8 mouse cellular contexts compared by ENCODE assay signal in the genomic region with DNA sequence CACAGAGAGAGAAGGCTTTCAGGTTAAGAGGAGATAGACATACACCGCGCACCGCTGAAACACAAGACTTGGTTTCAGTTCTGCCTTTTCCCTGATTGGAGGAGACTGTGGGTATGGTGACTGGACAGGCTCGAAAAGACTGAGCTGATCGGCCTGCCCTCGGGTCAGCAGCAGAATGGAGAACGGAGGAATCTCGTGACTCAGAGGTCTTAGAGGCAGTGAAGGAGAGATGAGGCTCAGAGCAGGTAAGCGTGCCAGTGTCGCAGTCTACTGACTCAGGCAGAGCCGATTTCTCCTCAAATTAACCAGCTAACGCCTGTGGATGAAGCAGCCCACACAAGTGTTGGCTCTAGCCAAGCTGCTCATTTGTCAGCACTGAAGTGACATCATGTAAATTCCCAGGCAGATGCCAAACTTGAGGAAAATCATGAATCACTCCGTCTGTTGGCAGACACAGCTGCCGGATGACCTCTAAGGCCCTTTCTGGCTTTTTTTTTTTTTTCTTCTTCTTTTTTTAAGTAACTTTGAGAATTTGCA. TPM values are rescaled to one million over a fixed set of nuclear protein-coding genes. Genes with fewer than 3 reads are reported as not detected.
DNase-seq lines count a peak whose midpoint lies in the region; ATAC-seq and TF ChIP-seq lines count a peak whose summit lies in the region.
"Had no signal": no experiment of that assay in that cellular context is flagged by ENCODE, and none has a peak within 500 bp of the region (broad histone marks: within the 10 kb centered on the region; RNA-seq: fewer than 3 reads in every experiment).

No protein-coding gene starts in this region.

- DNase-seq in neural tube, embryonic 10.5 days (ENCODE audit: extremely low spot score, low spot score) = peak; percentile 33
- peak; percentile 56 to 68 for DNase-seq in cerebellum, adult 2 months
- peak; percentile 19 for DNase-seq in heart, postnatal 0 days (ENCODE audit: low spot score)
- peak; percentile 53 to 57 for DNase-seq in left cerebral cortex, postnatal 36 days (ENCODE audit: low spot score in 2 of 2)
- DNase-seq in liver = no peak
- DNase-seq in forebrain, embryonic 11.5 days (ENCODE audit: low spot score) = no peak

- H3K27me3 ChIP-seq in neural tube, embryonic 15.5 days (replicated peaks) = no peaks in the 10 kb centered on the region
- no peaks in the 10 kb centered on the region for H3K27me3 ChIP-seq in cerebellum, adult 2 months (ENCODE audit: control insufficient read depth, insufficient read depth, low read length)
- no peaks in the 10 kb centered on the region for H3K27me3 ChIP-seq in heart, postnatal 0 days (ENCODE audit: control insufficient read depth, insufficient read depth, low read length)
- H3K27me3 ChIP-seq in forebrain, embryonic 11.5 days (ENCODE audit: control insufficient read depth, insufficient read depth, low read length) = no peaks in the 10 kb centered on the region
- H3K27me3 ChIP-seq: limb, embryonic 15.5 days had no signal

- WGBS in neural tube, embryonic 15.5 days = 88% methylated on average over 14 of the region's 14 CpGs
- 43% methylated on average over 14 of the region's 14 CpGs for WGBS in cerebellum, adult 2 months
- WGBS in heart, postnatal 0 days = 60% methylated on average over 14 of the region's 14 CpGs
- 86% methylated on average over 14 of the region's 14 CpGs for WGBS in forebrain, embryonic 11.5 days

- H3K27ac ChIP-seq in neural tube, embryonic 15.5 days (replicated peaks) = no peak overlapping the region
- H3K27ac ChIP-seq in cerebellum, adult 2 months (ENCODE audit: insufficient read depth, low read length) = peak overlapping the region; percentile 68
- no peak overlapping the region for H3K27ac ChIP-seq in heart, postnatal 0 days (ENCODE audit: low read depth)
- no peak overlapping the region for H3K27ac ChIP-seq in forebrain, embryonic 11.5 days (ENCODE audit: low read depth, low read length)
- H3K27ac ChIP-seq: limb, embryonic 15.5 days had no signal

- no peak for TF ChIP-seq POLR2A in cerebellum, adult 2 months (IDR thresholded peaks at IDR 0.05; ENCODE audit: borderline replicate concordance, insufficient read depth, low read length)

- no peak for TF ChIP-seq EP300 in heart, postnatal 0 days (IDR thresholded peaks at IDR 0.05; ENCODE audit: low read depth)

- H3K4me3 ChIP-seq in neural tube, embryonic 15.5 days (replicated peaks) = no peak overlapping the region
- H3K4me3 ChIP-seq in cerebellum, adult 2 months (replicated peaks; ENCODE audit: insufficient read depth, low read depth, low read length) = no peak overlapping the region
- no peak overlapping the region for H3K4me3 ChIP-seq in heart, postnatal 0 days (ENCODE audit: low read depth, low read length)
- H3K4me3 ChIP-seq in forebrain, embryonic 11.5 days (ENCODE audit: low read depth, low read length) = no peak overlapping the region
- H3K4me3 ChIP-seq: limb, embryonic 15.5 days had no signal

- no peak for TF ChIP-seq CTCF in cerebellum, adult 2 months (IDR thresholded peaks at IDR 0.05; ENCODE audit: borderline replicate concordance, insufficient read depth, low read depth, low read length)
- TF ChIP-seq CTCF in heart, postnatal 0 days (IDR thresholded peaks at IDR 0.05; ENCODE audit: low read depth) = no peak

- H3K9ac ChIP-seq in neural tube, embryonic 15.5 days (replicated peaks) = no peak overlapping the region
- H3K9ac ChIP-seq in heart, postnatal 0 days (replicated peaks; ENCODE audit: low read depth, low read length) = no peak overlapping the region
- H3K9ac ChIP-seq in forebrain, embryonic 11.5 days (ENCODE audit: low read length) = no peak overlapping the region
- H3K9ac ChIP-seq: limb, embryonic 15.5 days had no signal

- no peak overlapping the region for H3K4me2 ChIP-seq in neural tube, embryonic 15.5 days
- no peak overlapping the region for H3K4me2 ChIP-seq in heart, postnatal 0 days (ENCODE audit: low read depth, low read length)
- no peak overlapping the region for H3K4me2 ChIP-seq in forebrain, embryonic 11.5 days (ENCODE audit: low read depth, low read length, severe bottlenecking)
- H3K4me2 ChIP-seq: limb, embryonic 15.5 days had no signal

- intact Hi-C loops in left cerebral cortex, postnatal 36 days (cut with DNase I) = no loop called here

- H3K4me1 ChIP-seq in neural tube, embryonic 15.5 days = no peaks in the 10 kb centered on the region
- peaks cover 27% of the 10 kb centered on the region for H3K4me1 ChIP-seq in cerebellum, adult 2 months (ENCODE audit: control insufficient read depth, insufficient read depth, low read length)
- H3K4me1 ChIP-seq in heart, postnatal 0 days (ENCODE audit: control insufficient read depth, insufficient read depth) = no peaks in the 10 kb centered on the region
- no peaks in the 10 kb centered on the region for H3K4me1 ChIP-seq in forebrain, embryonic 11.5 days (replicated peaks; ENCODE audit: control insufficient read depth, insufficient read depth, low read length)
- H3K4me1 ChIP-seq: limb, embryonic 15.5 days had no signal

- H3K9me3 ChIP-seq in neural tube, embryonic 15.5 days (replicated peaks) = no peaks in the 10 kb centered on the region
- H3K9me3 ChIP-seq in heart, postnatal 0 days (replicated peaks; ENCODE audit: control insufficient read depth, low read length) = no peaks in the 10 kb centered on the region
- no peaks in the 10 kb centered on the region for H3K9me3 ChIP-seq in forebrain, embryonic 11.5 days (ENCODE audit: control insufficient read depth, low read length)
- H3K9me3 ChIP-seq: limb, embryonic 15.5 days had no signal

- no peaks in the 10 kb centered on the region for H3K36me3 ChIP-seq in neural tube, embryonic 15.5 days
- H3K36me3 ChIP-seq in heart, postnatal 0 days (replicated peaks; ENCODE audit: control insufficient read depth, insufficient read depth, low read length) = no peaks in the 10 kb centered on the region
- no peaks in the 10 kb centered on the region for H3K36me3 ChIP-seq in forebrain, embryonic 11.5 days (ENCODE audit: control insufficient read depth, insufficient read depth, low read length)
- H3K36me3 ChIP-seq: limb, embryonic 15.5 days had no signal

- no peak for ATAC-seq in neural tube, embryonic 15.5 days (ENCODE audit: low FRiP score)
- ATAC-seq in heart, postnatal 0 days (ENCODE audit: insufficient read depth, low read depth) = no peak
- ATAC-seq in forebrain, embryonic 11.5 days (replicated peaks; ENCODE audit: low FRiP score) = no peak

RNA-seq across cellular contexts. Expression of gene Stxbp5l, which starts 55.9 kb away (rescaled TPM):
- polyA plus RNA-seq in neural tube, embryonic 15.5 days (2015; fragmentation: Nextera tagmentation; extraction: Ambion mirVana) = 15.5 and 17.7 TPM in 2 replicates
- 20.0 and 25.4 TPM in 2 replicates for polyA plus RNA-seq in cerebellum, adult 2 months (2012; rRNA removed)
- total RNA-seq in heart, postnatal 0 days (2014; rRNA removed; ENCODE audit: low replicate concordance) = not detected in 2 replicates
- 0.12 and 0.30 TPM in 2 replicates for polyA plus RNA-seq in heart, postnatal 0 days (2015; fragmentation: Nextera tagmentation; extraction: Ambion mirVana)
- total RNA-seq in left cerebral cortex, postnatal 36 days (2021) = 100 to 1,000 TPM; 108 to 122 TPM
- polyA plus RNA-seq in forebrain, embryonic 11.5 days (2014; fragmentation: Nextera tagmentation; extraction: Ambion mirVana) = 2.6 and 3.1 TPM in 2 replicates

Comparison
In these comparisons a context has a peak if more than half of its experiments do, and no peak if none do; other contexts are left out.
1. DNase-seq: peak in neural tube, embryonic 10.5 days (single experiment), cerebellum, adult 2 months (2 of 2), heart, postnatal 0 days (single experiment) and left cerebral cortex, postnatal 36 days (2 of 2); none in liver (single experiment) and forebrain, embryonic 11.5 days (single experiment).